Mouse (Mus musculus): ENCODE data around the gene Sytl1.

DNA sequence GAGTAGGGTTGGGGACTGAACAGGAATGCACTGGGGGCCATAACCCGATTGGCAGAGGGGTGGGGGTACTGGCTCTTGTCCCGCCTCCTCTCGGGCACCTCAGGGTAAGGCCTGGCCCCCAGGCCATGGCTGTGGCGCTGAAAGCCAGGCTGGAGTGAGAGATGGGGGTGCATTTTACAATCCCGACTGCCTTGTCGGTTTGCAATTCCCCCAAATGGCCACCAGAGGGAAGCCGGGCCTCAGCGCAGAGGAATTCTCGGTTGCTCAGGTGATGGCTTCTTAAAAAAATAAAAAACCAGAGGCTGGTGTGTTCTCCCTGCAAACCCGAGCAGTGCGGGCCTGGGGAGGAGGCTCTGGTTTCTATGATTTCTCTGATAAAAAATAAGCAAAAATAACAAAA is 53.5 kb downstream of the Sytl1 start:
- TF ChIP-seq HCFC1 (IDR thresholded peaks at IDR 0.05; ENCODE audit: borderline replicate concordance, insufficient read depth, low read length) (no peak), MAFK (IDR thresholded peaks at IDR 0.05; ENCODE audit: insufficient read depth, low read depth, low read length) (no peak), ZC3H11A (IDR thresholded peaks at IDR 0.05; ENCODE audit: borderline replicate concordance, low read depth, low read length) (0 out of 2 replicates have a peak, but pooled peaks have one; percentile 40), CHD2 (IDR thresholded peaks at IDR 0.05; ENCODE audit: low read depth, low read length) (no peak), ZNF384 (IDR thresholded peaks at IDR 0.05; ENCODE audit: low read depth, low read length) (peak; percentile 97)
